Mouse (Mus musculus) kidney, adult 2 months (tissue): ENCODE results near the gene Ptprk.

Source experiments
- CTCF ChIP-seq: fragments of 200-500 bp; conservative IDR thresholded peaks from 2 replicates; pipeline ENCODE4 v1.5.1; 2011; ENCODE audit warnings: low read depth, mild to moderate bottlenecking, control low read depth, low read length, moderate library complexity, mixed read lengths; ENCODE audit not compliant: insufficient read depth, insufficient read length
- POLR2A ChIP-seq: fragments of 200-500 bp; IDR thresholded peaks from one replicate; pipeline ENCODE4 v1.6.1; 2011; ENCODE audit warnings: low read depth, low read length, control low read depth

DNA sequence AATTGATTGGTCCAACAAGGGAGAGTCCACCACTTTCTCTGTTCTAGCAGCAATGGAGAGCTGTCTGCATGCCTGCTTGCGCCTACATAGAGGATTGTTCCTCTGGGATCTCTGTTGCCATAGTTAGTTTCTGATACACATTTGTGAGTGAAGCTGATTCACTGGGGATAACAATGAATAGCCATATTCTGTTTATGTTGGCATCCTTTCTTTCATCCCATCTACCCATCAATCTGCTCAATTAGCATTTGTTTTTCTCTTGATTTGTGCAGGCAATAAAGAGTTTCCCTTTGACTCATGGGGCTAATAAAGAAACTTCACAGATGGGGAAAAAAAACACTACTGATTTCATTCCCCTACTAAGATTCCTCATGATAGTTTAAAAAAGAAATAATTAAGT is 423.2 kb downstream of the Ptprk start:
- no peak for TF ChIP-seq POLR2A
- no peak for TF ChIP-seq CTCF
